Mouse (Mus musculus) liver, embryonic 11.5 days (tissue): Measurements from ENCODE around the gene Dsn1. TPM values are rescaled to one million over a fixed set of nuclear protein-coding genes. Genes with fewer than 3 reads are reported as not detected.
A peak's percentile ranks its signal among the peaks of the same experiment; 100 is the strongest.

Experiments
- ATAC-seq: fragments of 200-750 bp; cut with Nextera tagmentation; replicated peaks from 2 replicates; pipeline ENCODE4 v1.8.0; 2017; ENCODE audit warnings: moderate number of reproducible peaks, mild to moderate bottlenecking, moderate TSS enrichment, moderate library complexity; ENCODE audit not compliant: low FRiP score
- DNase-seq: peaks from one replicate; pipeline ENCODE4 v3.0.0-alpha.2; 2017; ENCODE audit warnings: low spot score
- H3K27ac ChIP-seq: fragments of 300-500 bp; sonication (generic); 2 replicates; pipeline ENCODE4 v1.5.1; 2014; ENCODE audit warnings: mild to moderate bottlenecking, low read depth, low read length, control low read depth
- H3K27me3 ChIP-seq: fragments of 300-500 bp; sonication (generic); replicated peaks from 2 replicates; pipeline ENCODE4 v1.6.1; 2014; ENCODE audit warnings: low read length, mixed read lengths; ENCODE audit not compliant: control insufficient read depth, insufficient read depth
- H3K36me3 ChIP-seq: fragments of 300-500 bp; sonication (generic); 2 replicates; pipeline ENCODE4 v1.6.1; 2014; ENCODE audit warnings: mild to moderate bottlenecking, low read length, moderate library complexity, mixed read lengths; ENCODE audit not compliant: control insufficient read depth, insufficient read depth
- H3K4me1 ChIP-seq: fragments of 300-500 bp; sonication (generic); replicated peaks from 2 replicates; pipeline ENCODE4 v1.6.1; 2014; ENCODE audit warnings: low read length, mixed read lengths; ENCODE audit not compliant: control insufficient read depth, insufficient read depth
- H3K4me2 ChIP-seq: fragments of 300-500 bp; sonication (generic); 2 replicates; pipeline ENCODE4 v1.6.1; 2014; ENCODE audit warnings: mild to moderate bottlenecking, control low read depth, moderate library complexity
- H3K4me3 ChIP-seq: fragments of 300-500 bp; sonication (generic); 2 replicates; pipeline ENCODE4 v1.5.1; 2014; ENCODE audit warnings: low read depth, low read length, control low read depth
- H3K9ac ChIP-seq: fragments of 300-500 bp; sonication (generic); 2 replicates; pipeline ENCODE4 v1.6.1; 2014; ENCODE audit warnings: low read depth, low read length, control low read depth
- H3K9me3 ChIP-seq: fragments of 300-500 bp; sonication (generic); 2 replicates; pipeline ENCODE4 v1.6.1; 2016; ENCODE audit warnings: low read length, inconsistent platforms, mixed read lengths; ENCODE audit not compliant: control insufficient read depth
- WGBS: fragments of 180-500 bp; shearing (Covaris S2); extraction: QIAGEN DNeasy Blood & Tissue Kit; methylation state at CpG from one replicate; pipeline ENCODE4 v1.1.7; 2014; 5-methylcytosine and 5-hydroxymethylcytosine counted together
- polyA plus RNA-seq: library from polyadenylated mRNA; unstranded; fragments of >200 nt; fragmentation: Nextera tagmentation; extraction: Ambion mirVana; gene quantifications from 2 replicates; pipeline ENCODE4 v1.2.1, GENCODE M21; 2014

Gene Dsn1
- polyA plus RNA-seq, 1 experiment from 2014 or later = 45.0 TPM

- H3K27me3 ChIP-seq = no peaks in the 10 kb centered on the region
- peaks cover 51% of the 10 kb centered on the region for H3K36me3 ChIP-seq
- H3K9ac ChIP-seq = no peak overlapping the region
- peaks cover 9% of the 10 kb centered on the region for H3K4me1 ChIP-seq
- DNase-seq (no peak), ATAC-seq (no peak)
- H3K4me3 ChIP-seq = no peak overlapping the region
- 77% methylated on average over 18 of the region's 18 CpGs for WGBS
- no peaks in the 10 kb centered on the region for H3K9me3 ChIP-seq
- no peak overlapping the region for H3K27ac ChIP-seq
- H3K4me2 ChIP-seq = no peak overlapping the region
These were observed 9.7 kb upstream of the Dsn1 start for GRCm38 (mm10) chr2:157016529-157017270.

GRCm38 (mm10) chr2:157012341-157012740 is 5.4 kb upstream of the Dsn1 start:
- DNase-seq (no peak), ATAC-seq (no peak)
- H3K4me2 ChIP-seq = no peak overlapping the region

DNA sequence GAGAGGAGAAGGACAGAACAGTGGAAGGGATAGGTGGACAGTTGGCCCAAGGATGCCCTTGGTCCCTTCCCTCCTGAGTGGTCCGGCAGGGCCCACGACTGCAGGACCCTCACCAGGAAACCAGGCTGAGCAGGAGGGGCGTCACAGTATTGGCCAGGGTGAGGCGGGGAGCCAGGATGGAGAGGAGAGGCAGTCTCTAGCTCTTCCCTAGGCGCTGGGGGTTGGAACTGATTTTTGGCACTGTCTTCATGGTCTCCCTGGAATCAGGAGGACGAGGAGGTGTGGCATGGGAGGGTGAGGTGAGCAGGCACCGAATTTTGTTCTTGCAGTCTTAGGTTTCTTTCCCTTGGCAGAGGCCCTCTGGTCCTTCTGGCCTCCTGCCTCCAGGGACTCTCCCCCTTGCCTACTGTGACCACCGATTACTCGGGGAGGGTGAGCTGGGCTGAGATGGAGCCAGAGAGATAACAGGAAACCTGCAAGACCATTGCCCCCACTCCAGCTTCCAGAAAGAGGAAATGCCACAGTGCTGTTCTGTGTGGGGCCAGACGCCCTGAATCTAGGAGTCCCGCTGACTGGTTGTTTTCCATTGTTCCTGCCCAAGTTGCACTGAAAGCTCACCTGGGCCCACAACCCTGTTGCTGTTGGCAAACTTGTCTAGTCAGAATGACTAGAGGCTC is 3.8 kb upstream of the Dsn1 start:
- Histone ChIP-seq H3K36me3 (peaks cover 2% of the 10 kb centered on the region; the same call in 1 of the 2 replicates), H3K9ac (no peak overlapping the region), H3K4me2 (no peak overlapping the region), H3K4me3 (no peak overlapping the region), H3K9me3 (no peaks in the 10 kb centered on the region), H3K4me1 (peaks cover 32% of the 10 kb centered on the region), H3K27ac (no peak overlapping the region), H3K27me3 (no peaks in the 10 kb centered on the region)
- DNase-seq = no peak
- ATAC-seq = no peak
- WGBS = 34% methylated on average over 11 of the region's 11 CpGs

More at GRCm38 (mm10) chr2:157012341-157012740, 5.4 kb upstream of the Dsn1 start:
- Histone ChIP-seq H3K27me3 (no peaks in the 10 kb centered on the region), H3K36me3 (peaks cover 14% of the 10 kb centered on the region), H3K27ac (no peak overlapping the region), H3K4me3 (no peak overlapping the region), H3K9me3 (no peaks in the 10 kb centered on the region), H3K9ac (no peak overlapping the region), H3K4me1 (peaks cover 27% of the 10 kb centered on the region)
- 69% methylated on average over 6 of the region's 6 CpGs for WGBS

DNA sequence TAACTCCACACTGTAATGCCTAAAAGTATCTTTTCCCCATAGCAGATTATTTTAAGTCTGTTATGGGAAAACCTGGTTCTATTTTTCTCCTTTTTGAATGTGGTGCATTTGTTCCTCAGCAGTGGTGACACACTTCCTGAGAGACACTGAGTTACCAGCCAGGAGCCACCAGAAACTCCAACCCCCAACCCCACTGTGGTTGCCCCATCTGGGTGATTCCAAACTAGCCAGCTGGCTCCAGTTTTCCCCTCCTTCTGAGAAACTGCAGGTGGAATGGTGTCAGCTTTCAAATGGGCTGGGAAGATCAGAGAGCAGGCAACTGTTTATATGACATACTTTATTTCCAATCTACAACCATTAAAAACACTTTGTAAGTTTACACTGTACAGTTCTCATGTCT is 3.2 kb upstream of the Dsn1 start:
- H3K27ac ChIP-seq = no peak overlapping the region

DNA sequence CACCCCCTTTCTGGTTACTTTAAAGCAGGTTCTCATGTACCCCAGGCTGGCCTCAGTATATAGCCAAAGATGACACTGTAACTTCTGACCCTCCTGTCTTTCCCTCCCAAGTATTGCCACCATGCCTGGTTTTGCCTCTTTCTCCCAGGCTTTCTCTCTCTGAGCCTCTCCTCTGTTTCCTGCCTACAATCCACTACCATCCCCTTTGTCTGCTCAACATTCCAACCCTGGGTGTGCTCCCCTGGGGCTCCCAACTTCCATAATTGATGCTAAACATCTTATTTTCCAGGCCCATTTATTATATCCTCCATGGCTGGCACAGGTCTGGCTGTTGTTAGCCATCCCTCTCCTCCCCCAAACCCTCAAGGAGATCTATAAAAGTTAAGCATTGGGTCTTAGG is 1.6 kb upstream of the Dsn1 start:
- Histone ChIP-seq H3K27ac (no peak overlapping the region), H3K9ac (no peak overlapping the region), H3K36me3 (peaks cover 6% of the 10 kb centered on the region; the same call in 1 of the 2 replicates), H3K27me3 (no peaks in the 10 kb centered on the region), H3K4me3 (no peak overlapping the region), H3K4me1 (peaks cover 33% of the 10 kb centered on the region), H3K4me2 (no peak overlapping the region), H3K9me3 (no peaks in the 10 kb centered on the region)
- ATAC-seq = no peak
- DNase-seq = no peak

More for the DNA sequence above, 3.2 kb upstream of the Dsn1 start:
- DNase-seq (no peak), ATAC-seq (no peak)
- H3K9ac ChIP-seq = no peak overlapping the region
- no peak overlapping the region for H3K4me3 ChIP-seq
- no peaks in the 10 kb centered on the region for H3K36me3 ChIP-seq
- no peaks in the 10 kb centered on the region for H3K9me3 ChIP-seq
- no peaks in the 10 kb centered on the region for H3K27me3 ChIP-seq
- no peak overlapping the region for H3K4me2 ChIP-seq
- H3K4me1 ChIP-seq = peaks cover 33% of the 10 kb centered on the region

DNA sequence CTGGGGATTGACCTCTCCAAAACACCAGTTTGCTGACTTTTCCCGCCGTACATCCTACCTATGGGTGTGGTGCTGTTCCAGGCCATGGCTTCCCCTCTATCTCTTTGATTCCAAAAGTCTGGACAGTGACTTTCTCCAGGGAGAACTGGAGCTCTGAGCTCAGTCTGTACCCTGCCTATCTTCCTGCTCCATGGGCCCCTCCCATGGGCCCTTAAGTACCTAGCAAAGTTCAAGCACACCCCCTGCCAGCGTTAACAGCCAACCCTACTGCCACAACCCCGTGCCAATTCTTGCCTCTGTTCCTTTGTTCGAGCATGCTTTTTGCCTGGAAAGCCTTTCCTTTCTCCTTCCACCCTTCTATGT is 261 bp upstream of the Dsn1 start:
- Histone ChIP-seq H3K9ac (peak overlapping the region; percentile 76), H3K9me3 (no peaks in the 10 kb centered on the region), H3K27me3 (no peaks in the 10 kb centered on the region), H3K36me3 (peaks cover 14% of the 10 kb centered on the region; the same call in 1 of the 2 replicates), H3K27ac (peak overlapping the region; percentile 67), H3K4me2 (peak overlapping the region; percentile 87), H3K4me3 (peak overlapping the region; percentile 71), H3K4me1 (peaks cover 31% of the 10 kb centered on the region)
- ATAC-seq = peak; percentile 32; the same call in 1 of the 2 replicates
- no peak for DNase-seq
- WGBS = 26% methylated on average over 5 of the region's 5 CpGs

- 88% methylated on average over 4 of the region's 4 CpGs for WGBS
- no peak overlapping the region for H3K4me3 ChIP-seq
- ATAC-seq (no peak), DNase-seq (no peak)
- no peak overlapping the region for H3K9ac ChIP-seq
- H3K4me1 ChIP-seq = peaks cover 9% of the 10 kb centered on the region
- peaks cover 27% of the 10 kb centered on the region; the same call in 1 of the 2 replicates for H3K36me3 ChIP-seq
- no peak overlapping the region for H3K27ac ChIP-seq
- no peaks in the 10 kb centered on the region for H3K9me3 ChIP-seq
- H3K27me3 ChIP-seq = no peaks in the 10 kb centered on the region
- no peak overlapping the region for H3K4me2 ChIP-seq
These were observed 4.6 kb downstream of the Dsn1 start for GRCm38 (mm10) chr2:157002321-157002720.

- no peaks in the 10 kb centered on the region for H3K9me3 ChIP-seq
- no peak overlapping the region for H3K27ac ChIP-seq
- no peaks in the 10 kb centered on the region for H3K27me3 ChIP-seq
- no peak overlapping the region for H3K4me2 ChIP-seq
- no peak for DNase-seq
- ATAC-seq = no peak
- no peaks in the 10 kb centered on the region for H3K4me1 ChIP-seq
- WGBS = 86% methylated on average over 5 of the region's 5 CpGs
- H3K4me3 ChIP-seq = no peak overlapping the region
- H3K36me3 ChIP-seq = peaks cover 36% of the 10 kb centered on the region
- no peak overlapping the region for H3K9ac ChIP-seq
These were observed 8.7 kb downstream of the Dsn1 start for GRCm38 (mm10) chr2:156998263-156998662.

DNA sequence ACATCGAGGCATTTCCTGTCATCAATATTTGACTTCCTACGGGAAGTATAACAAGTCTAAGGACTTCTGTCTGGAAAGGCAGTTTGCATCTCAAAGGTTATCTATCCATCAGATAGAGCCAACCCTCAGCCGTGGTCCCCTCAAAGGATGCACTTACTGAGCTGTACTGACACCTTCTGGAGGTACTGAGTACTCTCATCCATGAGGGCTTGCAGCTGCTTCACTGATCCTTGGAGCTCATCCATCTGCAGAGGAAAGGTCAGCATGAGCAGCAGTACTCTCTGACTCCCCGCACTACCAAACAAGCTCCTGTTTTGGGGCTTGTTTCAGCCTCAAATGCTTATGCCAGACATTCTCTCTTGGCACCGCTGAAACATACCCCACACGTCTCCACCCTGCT is 10.4 kb downstream of the Dsn1 start:
- Histone ChIP-seq H3K27me3 (no peaks in the 10 kb centered on the region), H3K27ac (no peak overlapping the region), H3K36me3 (peaks cover 31% of the 10 kb centered on the region), H3K9me3 (no peaks in the 10 kb centered on the region), H3K4me2 (no peak overlapping the region), H3K4me3 (no peak overlapping the region), H3K4me1 (no peaks in the 10 kb centered on the region), H3K9ac (no peak overlapping the region)
- ATAC-seq (no peak), DNase-seq (no peak)
- WGBS = 72% methylated on average over 6 of the region's 6 CpGs
